ENCODE assay signal across 12 mouse cellular contexts in genomic region chr7:49430808-49431207, GRCm38 (mm10).
DNase-seq lines count a peak whose midpoint lies in the region; ATAC-seq and TF ChIP-seq lines count a peak whose summit lies in the region.
"Had no signal": no experiment of that assay in that cellular context is flagged by ENCODE, and none has a peak within 500 bp of the region (broad histone marks: within the 10 kb centered on the region; RNA-seq: fewer than 3 reads in every experiment).

No protein-coding gene starts in this region.

- H3K4me2 ChIP-seq in embryonic facial prominence, embryonic 15.5 days (replicated peaks) = no peak overlapping the region
- H3K4me2 ChIP-seq in kidney, embryonic 14.5 days (replicated peaks; ENCODE audit: low read depth, low read length) = no peak overlapping the region
- H3K4me2 ChIP-seq: liver, embryonic 13.5 days had no signal

- H3K9me3 ChIP-seq in embryonic facial prominence, embryonic 15.5 days (replicated peaks) = no peaks in the 10 kb centered on the region
- no peaks in the 10 kb centered on the region for H3K9me3 ChIP-seq in kidney, embryonic 14.5 days (ENCODE audit: control insufficient read depth, low read length)
- H3K9me3 ChIP-seq: liver, embryonic 13.5 days had no signal

- peak; percentile 56 for DNase-seq in gastrocnemius, adult 18-20 months (ENCODE audit: low spot score)
- DNase-seq in gastrocnemius, postnatal 36 days = no peak
- no peak for DNase-seq in layer of hippocampus, adult 2 months (ENCODE audit: low spot score in 2 of 2)
- no peak for DNase-seq in layer of hippocampus, adult 9-10 months (ENCODE audit: low spot score)
- DNase-seq in gastrocnemius, postnatal 14 days = peak; percentile 44
- DNase-seq in adipocyte (ENCODE audit: low spot score) = no peak
- DNase-seq: adrenal gland, adult 8-10 months; kidney, adult 18-20 months; liver, embryonic 13.5 days had no signal

- no peaks in the 10 kb centered on the region; the same call in 1 of the 2 replicates for H3K4me1 ChIP-seq in embryonic facial prominence, embryonic 15.5 days
- H3K4me1 ChIP-seq in kidney, embryonic 14.5 days (ENCODE audit: control insufficient read depth, insufficient read depth, low read length) = no peaks in the 10 kb centered on the region
- H3K4me1 ChIP-seq: liver, embryonic 13.5 days; megakaryocyte, embryonic 14.5 days had no signal

- no peaks in the 10 kb centered on the region for H3K27me3 ChIP-seq in embryonic facial prominence, embryonic 15.5 days
- H3K27me3 ChIP-seq in kidney, embryonic 14.5 days (ENCODE audit: control insufficient read depth, insufficient read depth, low read length) = no peaks in the 10 kb centered on the region
- H3K27me3 ChIP-seq: liver, embryonic 13.5 days; megakaryocyte, embryonic 14.5 days had no signal

- no peak overlapping the region for H3K4me3 ChIP-seq in layer of hippocampus, adult 2 months
- H3K4me3 ChIP-seq in embryonic facial prominence, embryonic 15.5 days (replicated peaks) = no peak overlapping the region
- H3K4me3 ChIP-seq in kidney, embryonic 14.5 days (ENCODE audit: low read length) = no peak overlapping the region
- H3K4me3 ChIP-seq: liver, embryonic 13.5 days; megakaryocyte, embryonic 14.5 days had no signal

- WGBS in embryonic facial prominence, embryonic 15.5 days = 74% methylated on average over 7 of the region's 7 CpGs
- 89% methylated on average over 7 of the region's 7 CpGs for WGBS in kidney, embryonic 14.5 days

- peak overlapping the region; percentile 62 for H3K27ac ChIP-seq in layer of hippocampus, adult 2 months
- no peak overlapping the region for H3K27ac ChIP-seq in embryonic facial prominence, embryonic 15.5 days (replicated peaks)
- no peak overlapping the region for H3K27ac ChIP-seq in kidney, embryonic 14.5 days (ENCODE audit: low read depth, low read length)
- H3K27ac ChIP-seq: liver, embryonic 13.5 days had no signal

- no peak overlapping the region for H3K9ac ChIP-seq in embryonic facial prominence, embryonic 15.5 days
- H3K9ac ChIP-seq in kidney, embryonic 14.5 days (ENCODE audit: low read depth, low read length) = no peak overlapping the region
- H3K9ac ChIP-seq: liver, embryonic 13.5 days had no signal

- H3K36me3 ChIP-seq in embryonic facial prominence, embryonic 15.5 days = no peaks in the 10 kb centered on the region
- no peaks in the 10 kb centered on the region for H3K36me3 ChIP-seq in kidney, embryonic 14.5 days (ENCODE audit: control insufficient read depth, insufficient read depth, low read length)
- H3K36me3 ChIP-seq: liver, embryonic 13.5 days had no signal

- intact Hi-C loops in gastrocnemius, postnatal 36 days (cut with DNase I) = no loop called here
- intact Hi-C loops in gastrocnemius, postnatal 14 days (cut with DNase I; ENCODE audit: low total_unique reads) = no loop called here

- ATAC-seq in embryonic facial prominence, embryonic 15.5 days (ENCODE audit: insufficient number of reproducible peaks, low FRiP score, low TSS enrichment, low read depth) = 0 out of 2 replicates have a peak, but pooled peaks have one; percentile 21
- ATAC-seq in kidney, embryonic 14.5 days (ENCODE audit: low FRiP score, low TSS enrichment) = no peak

- TF ChIP-seq CTCF in layer of hippocampus, adult 2 months (conservative IDR thresholded peaks at IDR 0.05) = 0 out of 2 replicates have a peak, but pooled peaks have one; percentile 9

Comparison
In these comparisons a context has a peak if more than half of its experiments do, and no peak if none do; other contexts are left out.
1. DNase-seq: peak in gastrocnemius, adult 18-20 months (single experiment) and gastrocnemius, postnatal 14 days (single experiment); none in gastrocnemius, postnatal 36 days (0 of 2), layer of hippocampus, adult 2 months (0 of 2), layer of hippocampus, adult 9-10 months (single experiment) and adipocyte (single experiment).